Mouse (Mus musculus) MEL (cell line): ENCODE measurements at regions not wholly inside any gene's neighbourhood (a gene's known extent, or its start where the extent isn't known, plus 50 kb on each side); places are given as distances from the start of the nearest gene placed in this dataset.
"Not testable (repeated sequence)": the region's sequence is repeated elsewhere in the genome, so short reads cannot be mapped to it uniquely, and the experiment has no call there.

Experiments used
- DNase-seq: peaks from one replicate; pipeline ENCODE4 v3.0.0; 2011; ENCODE audit warnings: low read depth, low spot score
- H3K27ac ChIP-seq: 2 replicates; pipeline ENCODE4 v1.5.1; 2012; ENCODE audit warnings: low read depth, mild to moderate bottlenecking, control low read depth, low read length, moderate library complexity; ENCODE audit not compliant: control insufficient read depth
- H3K27me3 ChIP-seq, 2 experiments: fragments of 150-350 bp in 1 of 2; sonication (generic) in 1 of 2; 2 replicates each; pipeline ENCODE4 v1.6.1; 2012; ENCODE audit warnings: low read length in 2 of 2, mild to moderate bottlenecking in 2 of 2, improper control_type of control experiment in 1 of 2, moderate library complexity in 1 of 2; ENCODE audit not compliant: insufficient read depth in 2 of 2, control insufficient read depth in 1 of 2
- H3K36me3 ChIP-seq, 2 experiments: 2 replicates each; pipeline ENCODE4 v1.6.1; 2012 to 2014; ENCODE audit warnings: low read length in 2 of 2, improper control_type of control experiment in 1 of 2, inconsistent platforms in 1 of 2, mild to moderate bottlenecking in 1 of 2; ENCODE audit not compliant: insufficient read depth in 2 of 2, control insufficient read depth in 1 of 2
- H3K4me1 ChIP-seq, 2 experiments: fragments of 150-350 bp in 1 of 2; sonication (generic) in 1 of 2; 2 replicates each; pipeline ENCODE4 v1.6.1; 2012; ENCODE audit warnings: low read length in 2 of 2, improper control_type of control experiment in 1 of 2, mild to moderate bottlenecking in 1 of 2; ENCODE audit not compliant: insufficient read depth in 2 of 2, control insufficient read depth in 1 of 2
- H3K4me3 ChIP-seq, 2 experiments: fragments of 150-350 bp in 1 of 2; sonication (generic) in 1 of 2; 2 replicates each; pipeline ENCODE4 v1.5.1; 2012; ENCODE audit warnings: low read depth in 2 of 2, low read length in 2 of 2, mild to moderate bottlenecking in 2 of 2, moderate library complexity in 2 of 2, control low read depth in 1 of 2, improper control_type of control experiment in 1 of 2; ENCODE audit not compliant: control insufficient read depth in 1 of 2, insufficient read depth in 1 of 2
- H3K79me2 ChIP-seq: 2 replicates; pipeline ENCODE4 v1.6.1; 2012; ENCODE audit warnings: mild to moderate bottlenecking, low read length, moderate library complexity; ENCODE audit not compliant: control insufficient read depth, poor library complexity, insufficient read depth
- H3K9ac ChIP-seq: 2 replicates; pipeline ENCODE4 v1.6.1; 2012; ENCODE audit warnings: low read depth, mild to moderate bottlenecking, control low read depth, low read length, moderate library complexity; ENCODE audit not compliant: control insufficient read depth, poor library complexity, severe bottlenecking
- H3K9me3 ChIP-seq: fragments of 150-350 bp; sonication (generic); replicated peaks from 2 replicates; pipeline ENCODE4 v1.6.1; 2012; ENCODE audit warnings: mild to moderate bottlenecking, low read length, improper control_type of control experiment, moderate library complexity; ENCODE audit not compliant: insufficient read depth
- CHD2 ChIP-seq: IDR thresholded peaks from 2 replicates; pipeline ENCODE4 v1.6.1; 2011; ENCODE audit warnings: low read length, improper control_type of control experiment
- CTCF ChIP-seq, 3 experiments: IDR thresholded peaks in 2 of 3; conservative IDR thresholded peaks in 1 of 3; 2 replicates each; pipeline ENCODE4 v1.5.1; 2011 to 2012; ENCODE audit warnings: low read length in 3 of 3, low read depth in 2 of 3, mild to moderate bottlenecking in 2 of 3, improper control_type of control experiment in 1 of 3, inconsistent platforms in 1 of 3, mixed read lengths in 1 of 3, moderate library complexity in 1 of 3; ENCODE audit not compliant: control insufficient read depth in 1 of 3, insufficient read depth in 1 of 3, poor library complexity in 1 of 3, severe bottlenecking in 1 of 3
- ELF1 ChIP-seq: IDR thresholded peaks from 2 replicates; pipeline ENCODE4 v1.6.1; 2014; ENCODE audit warnings: low read depth, mild to moderate bottlenecking, inconsistent platforms, low read length, improper control_type of control experiment, moderate library complexity
- HCFC1 ChIP-seq: IDR thresholded peaks from 2 replicates; pipeline ENCODE4 v1.6.1; 2012; ENCODE audit warnings: low read depth, mild to moderate bottlenecking, inconsistent platforms, low read length, improper control_type of control experiment, moderate library complexity
- MAX ChIP-seq: IDR thresholded peaks from 2 replicates; pipeline ENCODE4 v1.6.1; 2011; ENCODE audit warnings: low read length, improper control_type of control experiment
- MEF2A ChIP-seq: IDR thresholded peaks from 2 replicates; pipeline ENCODE4 v1.6.1; 2014; ENCODE audit warnings: low read depth, mild to moderate bottlenecking, inconsistent platforms, low read length, improper control_type of control experiment; ENCODE audit not compliant: poor library complexity, insufficient replicate concordance, severe bottlenecking; ENCODE audit errors: extremely low read depth
- NELFE ChIP-seq: IDR thresholded peaks from 2 replicates; pipeline ENCODE4 v1.6.1; 2011; ENCODE audit warnings: low read depth, low read length, improper control_type of control experiment
- NRF1 ChIP-seq: IDR thresholded peaks from 2 replicates; pipeline ENCODE4 v1.6.1; 2014; ENCODE audit warnings: low read depth, mild to moderate bottlenecking, inconsistent platforms, low read length, improper control_type of control experiment, moderate library complexity; ENCODE audit not compliant: poor library complexity, insufficient read depth, severe bottlenecking
- POLR2A ChIP-seq, 2 experiments: IDR thresholded peaks; 2 replicates each; pipeline ENCODE4 v1.6.1; 2011 to 2012; ENCODE audit warnings: low read length in 2 of 2, mild to moderate bottlenecking in 2 of 2, control low read depth in 1 of 2, improper control_type of control experiment in 1 of 2, low read depth in 1 of 2, moderate library complexity in 1 of 2; ENCODE audit not compliant: control insufficient read depth in 1 of 2, insufficient read depth in 1 of 2, poor library complexity in 1 of 2
- POLR2AphosphoS2 ChIP-seq: IDR thresholded peaks from 2 replicates; pipeline ENCODE4 v1.6.1; 2011; ENCODE audit warnings: low read length, improper control_type of control experiment
- RCOR1 ChIP-seq: IDR thresholded peaks from 2 replicates; pipeline ENCODE4 v1.6.1; 2012; ENCODE audit warnings: low read depth, mild to moderate bottlenecking, inconsistent platforms, low read length, improper control_type of control experiment
- TAL1 ChIP-seq: IDR thresholded peaks from 2 replicates; pipeline ENCODE4 v1.6.1; 2012; ENCODE audit warnings: mild to moderate bottlenecking, inconsistent platforms, low read length, moderate library complexity, mixed read lengths
- TCF12 ChIP-seq: IDR thresholded peaks from 2 replicates; pipeline ENCODE4 v1.6.1; 2014; ENCODE audit warnings: low read depth, mild to moderate bottlenecking, inconsistent platforms, low read length, improper control_type of control experiment, moderate library complexity
- ZMIZ1 ChIP-seq: IDR thresholded peaks from 2 replicates; pipeline ENCODE4 v1.6.1; 2012; ENCODE audit warnings: low read depth, mild to moderate bottlenecking, inconsistent platforms, low read length, improper control_type of control experiment, moderate library complexity
- ZNF384 ChIP-seq: IDR thresholded peaks from 2 replicates; pipeline ENCODE4 v1.6.1; 2012; ENCODE audit warnings: low read depth, mild to moderate bottlenecking, inconsistent platforms, low read length, improper control_type of control experiment

DNA sequence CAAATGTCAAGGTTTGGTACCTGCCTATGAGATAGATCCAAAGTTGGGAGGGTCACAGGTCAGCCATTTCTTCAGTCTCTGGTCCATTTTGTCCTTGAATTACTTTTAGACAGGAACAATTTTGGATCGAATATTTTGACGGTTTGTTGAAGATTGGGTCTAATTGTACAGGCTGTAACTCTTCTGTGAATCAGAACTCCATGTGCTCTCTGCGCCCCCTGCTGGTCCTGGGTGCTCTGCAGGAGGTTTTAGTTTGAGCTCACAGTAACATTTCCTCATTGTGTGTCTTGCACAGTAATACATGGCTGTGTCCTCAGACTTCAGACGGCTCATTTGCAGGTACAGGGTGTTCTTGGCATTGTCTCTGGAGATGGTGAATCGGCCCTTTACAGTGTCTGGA, 158.1 kb downstream of the Adam6a start:
- not testable (repeated sequence) for H3K4me3 ChIP-seq, DNase-seq, H3K36me3 ChIP-seq, H3K9me3 ChIP-seq, H3K4me1 ChIP-seq, H3K9ac ChIP-seq, H3K27me3 ChIP-seq, H3K79me2 ChIP-seq, H3K27ac ChIP-seq

- not testable (repeated sequence) for H3K79me2 ChIP-seq, H3K9ac ChIP-seq, H3K4me3 ChIP-seq, H3K4me1 ChIP-seq, H3K36me3 ChIP-seq, H3K9me3 ChIP-seq, H3K27me3 ChIP-seq, H3K27ac ChIP-seq
- peak in 1 of 3 experiments; percentile 21; a peak in 1 of 6 replicates for TF ChIP-seq CTCF (IDR thresholded peaks at IDR 0.05 in 2 of 3, conservative IDR thresholded peaks at IDR 0.05 in 1 of 3; ENCODE audit: control insufficient read depth in 1 of 3, insufficient read depth in 1 of 3, low read depth in 2 of 3, low read length in 3 of 3, poor library complexity in 1 of 3, severe bottlenecking in 1 of 3)
- peak; percentile 6 for DNase-seq
Measured at GRCm38 (mm10) chr12:113716406-113716805, 172.7 kb downstream of the Adam6a start.

DNA sequence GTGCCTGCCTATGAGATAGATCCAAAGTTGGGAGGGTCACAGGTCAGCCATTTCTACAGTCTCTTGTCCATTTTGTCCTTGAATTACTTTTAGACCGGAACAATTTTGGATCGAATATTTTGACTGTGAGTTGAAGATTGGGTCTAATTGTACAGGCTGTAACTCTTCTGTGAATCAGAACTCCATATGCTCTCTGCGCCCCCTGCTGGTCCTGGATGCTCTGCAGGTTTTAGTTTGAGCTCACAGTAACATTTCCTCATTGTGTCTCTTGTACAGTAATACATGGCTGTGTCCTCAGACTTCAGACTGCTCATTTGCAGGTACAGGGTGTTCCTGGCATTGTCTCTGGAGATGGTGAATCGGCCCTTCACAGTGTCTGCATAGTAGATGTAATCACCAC, 192.1 kb downstream of the Adam6a start:
- Histone ChIP-seq H3K79me2 (no peaks in the 10 kb centered on the region), H3K4me1 (no peaks in the 10 kb centered on the region), H3K9me3 (no peaks in the 10 kb centered on the region), H3K27ac (no peak overlapping the region), H3K36me3 (no peaks in the 10 kb centered on the region), H3K4me3 (no peak overlapping the region), H3K27me3 (no peaks in the 10 kb centered on the region), H3K9ac (no peak overlapping the region)
- peak; percentile 2 for DNase-seq
- no peak for TF ChIP-seq CHD2
- no peak for TF ChIP-seq TAL1
- no peak for TF ChIP-seq TCF12
- TF ChIP-seq POLR2AphosphoS2: no peak
- no peak for TF ChIP-seq MEF2A
- TF ChIP-seq ELF1: no peak
- TF ChIP-seq ZNF384: no peak
- TF ChIP-seq ZMIZ1: no peak
- TF ChIP-seq NELFE: no peak
- no peak for TF ChIP-seq MAX
- no peak for TF ChIP-seq NRF1
- no peak for TF ChIP-seq HCFC1
- no peak for TF ChIP-seq POLR2A (IDR thresholded peaks at IDR 0.05; ENCODE audit: control insufficient read depth in 1 of 2, insufficient read depth in 1 of 2, low read depth in 1 of 2, low read length in 2 of 2, poor library complexity in 1 of 2)
- no peak for TF ChIP-seq RCOR1
- TF ChIP-seq, all 39 proteins: peak for 0
